Mouse (Mus musculus): Measurements from ENCODE around the gene Pkn1. TPM values are rescaled to one million over a fixed set of nuclear protein-coding genes. Genes with fewer than 3 reads are reported as not detected.

The Pkn1 gene
- polyA plus RNA-seq, 1 experiment from 2014 or later = 37.7 TPM

GRCm38 (mm10) chr8:83723447-83724083 is 24.6 kb upstream of the Pkn1 start:
- H3K27ac ChIP-seq (ENCODE audit: low read depth) = no peak overlapping the region
- H3K4me3 ChIP-seq (ENCODE audit: low read depth, low read length) = no peak overlapping the region
- H3K9me3 ChIP-seq (ENCODE audit: low read depth, low read length) = no peaks in the 10 kb centered on the region
- no peaks in the 10 kb centered on the region for H3K27me3 ChIP-seq (ENCODE audit: insufficient read depth, low read length)
- TF ChIP-seq CTCF (IDR thresholded peaks at IDR 0.05; ENCODE audit: low read depth) = no peak
- H3K4me1 ChIP-seq (ENCODE audit: insufficient read depth) = no peaks in the 10 kb centered on the region
- H3K9ac ChIP-seq = no peak overlapping the region
- peak; percentile 49 for DNase-seq
- ATAC-seq (ENCODE audit: insufficient read depth) = no peak
- peaks cover 86% of the 10 kb centered on the region for H3K36me3 ChIP-seq (ENCODE audit: insufficient read depth)
- 74% methylated on average over 11 of the region's 11 CpGs for WGBS
- no peak overlapping the region for H3K4me2 ChIP-seq

DNA sequence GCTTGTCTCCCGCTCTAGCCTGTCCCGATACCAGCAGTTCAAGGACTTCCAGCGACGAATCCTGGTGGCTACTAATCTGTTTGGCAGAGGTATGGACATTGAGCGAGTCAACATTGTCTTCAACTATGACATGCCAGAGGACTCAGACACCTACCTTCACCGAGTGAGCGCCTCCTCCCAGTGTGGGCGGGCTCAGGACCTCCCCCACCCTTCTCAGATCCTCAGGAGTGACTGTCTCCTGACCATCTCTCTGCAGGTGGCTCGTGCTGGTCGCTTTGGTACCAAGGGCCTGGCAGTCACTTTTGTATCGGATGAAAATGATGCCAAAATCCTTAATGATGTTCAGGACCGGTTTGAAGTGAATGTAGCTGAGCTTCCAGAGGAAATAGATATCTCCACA is 23.7 kb upstream of the Pkn1 start:
- ATAC-seq (ENCODE audit: insufficient read depth) = no peak
- Histone ChIP-seq H3K4me3 (ENCODE audit: low read depth, low read length) (no peak overlapping the region), H3K4me1 (ENCODE audit: insufficient read depth) (no peaks in the 10 kb centered on the region), H3K27me3 (ENCODE audit: insufficient read depth, low read length) (no peaks in the 10 kb centered on the region), H3K27ac (ENCODE audit: low read depth) (no peak overlapping the region), H3K4me2 (no peak overlapping the region), H3K36me3 (ENCODE audit: insufficient read depth) (peaks cover 79% of the 10 kb centered on the region), H3K9me3 (ENCODE audit: low read depth, low read length) (no peaks in the 10 kb centered on the region), H3K9ac (no peak overlapping the region)
- no peak for DNase-seq
- no peak for TF ChIP-seq CTCF (IDR thresholded peaks at IDR 0.05; ENCODE audit: low read depth)
- 90% methylated on average over 12 of the region's 12 CpGs for WGBS

DNA sequence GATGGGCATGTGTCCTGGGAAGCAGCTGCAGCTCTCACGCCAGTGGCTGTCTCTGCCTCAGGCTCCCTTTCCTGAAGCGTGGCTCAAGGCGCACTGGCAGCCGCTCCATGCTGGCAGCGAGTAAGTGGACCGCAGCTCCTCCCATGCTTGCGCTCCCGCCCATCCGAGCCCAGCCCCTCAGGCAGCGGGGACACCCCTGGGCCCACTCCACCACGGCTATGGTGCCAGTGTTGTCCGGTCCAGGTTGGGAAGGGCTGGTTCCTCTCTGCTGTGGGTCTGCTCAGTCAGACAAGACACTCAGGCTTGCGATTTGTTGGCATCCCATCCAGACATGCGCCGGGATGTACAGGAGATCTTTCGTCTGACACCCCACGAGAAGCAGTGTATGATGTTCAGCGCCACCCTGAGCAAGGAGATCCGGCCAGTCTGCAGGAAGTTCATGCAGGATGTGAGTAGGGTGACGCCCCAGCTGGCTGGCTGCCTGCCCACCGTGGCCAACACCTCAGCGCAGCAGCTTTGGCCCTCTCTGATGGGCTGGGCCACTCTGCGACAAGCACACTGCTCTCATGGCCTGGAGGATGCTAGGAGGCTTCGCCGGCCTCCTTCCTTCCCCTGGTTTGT is 22.5 kb upstream of the Pkn1 start:
- no peaks in the 10 kb centered on the region for H3K9me3 ChIP-seq (ENCODE audit: low read depth, low read length)
- H3K9ac ChIP-seq = no peak overlapping the region
- DNase-seq = peak; percentile 58
- peaks cover 4% of the 10 kb centered on the region for H3K4me1 ChIP-seq (ENCODE audit: insufficient read depth)
- no peak overlapping the region for H3K27ac ChIP-seq (ENCODE audit: low read depth)
- no peak for TF ChIP-seq CTCF (IDR thresholded peaks at IDR 0.05; ENCODE audit: low read depth)
- no peaks in the 10 kb centered on the region for H3K27me3 ChIP-seq (ENCODE audit: insufficient read depth, low read length)
- no peak overlapping the region for H3K4me2 ChIP-seq
- H3K36me3 ChIP-seq (ENCODE audit: insufficient read depth) = peaks cover 73% of the 10 kb centered on the region
- WGBS = 82% methylated on average over 25 of the region's 25 CpGs
- ATAC-seq (ENCODE audit: insufficient read depth) = peak; percentile 16; the same call in 1 of the 2 replicates
- no peak overlapping the region for H3K4me3 ChIP-seq (ENCODE audit: low read depth, low read length)

DNA sequence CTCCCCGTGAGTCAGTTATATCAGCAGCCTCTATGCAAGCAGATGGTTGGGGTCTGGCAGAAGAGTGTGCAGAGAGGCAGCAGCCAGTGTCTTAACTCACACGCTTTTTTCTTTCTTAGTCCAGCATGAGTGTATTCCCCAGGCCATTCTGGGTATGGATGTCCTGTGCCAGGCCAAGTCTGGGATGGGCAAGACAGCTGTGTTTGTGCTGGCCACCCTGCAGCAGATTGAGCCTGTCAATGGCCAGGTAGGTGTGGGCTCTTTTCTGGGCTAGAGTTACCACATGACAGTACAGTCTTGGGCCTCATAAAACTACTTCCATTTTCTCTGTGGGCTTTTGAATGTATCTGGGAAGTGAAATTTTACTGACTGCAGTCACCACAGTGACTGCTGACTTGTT is 20.7 kb upstream of the Pkn1 start:
- Histone ChIP-seq H3K9ac (no peak overlapping the region), H3K27ac (ENCODE audit: low read depth) (no peak overlapping the region), H3K27me3 (ENCODE audit: insufficient read depth, low read length) (no peaks in the 10 kb centered on the region), H3K36me3 (ENCODE audit: insufficient read depth) (peaks cover 56% of the 10 kb centered on the region), H3K9me3 (ENCODE audit: low read depth, low read length) (no peaks in the 10 kb centered on the region), H3K4me2 (no peak overlapping the region), H3K4me3 (ENCODE audit: low read depth, low read length) (no peak overlapping the region), H3K4me1 (ENCODE audit: insufficient read depth) (peaks cover 8% of the 10 kb centered on the region)
- DNase-seq (no peak), ATAC-seq (ENCODE audit: insufficient read depth) (no peak)
- TF ChIP-seq CTCF (IDR thresholded peaks at IDR 0.05; ENCODE audit: low read depth) = no peak
- 85% methylated on average over 2 of the region's 2 CpGs for WGBS

DNA sequence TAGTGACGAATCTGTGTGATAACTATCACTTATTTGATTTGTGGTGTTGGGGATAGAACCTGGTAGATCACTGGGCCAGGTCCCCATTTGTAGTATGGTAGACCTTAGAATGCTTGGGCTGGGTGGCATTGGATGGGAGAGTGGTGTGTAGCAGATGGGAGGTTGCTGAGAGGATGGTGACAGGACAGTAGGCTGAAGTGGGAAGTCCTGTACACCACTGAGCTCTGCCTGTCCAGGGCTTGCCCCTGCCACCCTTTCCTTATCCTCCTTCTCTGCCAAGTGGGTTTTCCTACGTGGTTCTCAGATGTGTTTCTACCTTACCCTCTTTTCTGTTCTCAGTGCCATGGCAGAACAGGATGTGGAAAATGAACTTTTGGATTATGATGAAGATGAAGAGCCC is 20.1 kb upstream of the Pkn1 start:
- no peak for ATAC-seq (ENCODE audit: insufficient read depth)
- H3K9ac ChIP-seq = no peak overlapping the region
- WGBS = 75% methylated on average over 2 of the region's 2 CpGs

DNA sequence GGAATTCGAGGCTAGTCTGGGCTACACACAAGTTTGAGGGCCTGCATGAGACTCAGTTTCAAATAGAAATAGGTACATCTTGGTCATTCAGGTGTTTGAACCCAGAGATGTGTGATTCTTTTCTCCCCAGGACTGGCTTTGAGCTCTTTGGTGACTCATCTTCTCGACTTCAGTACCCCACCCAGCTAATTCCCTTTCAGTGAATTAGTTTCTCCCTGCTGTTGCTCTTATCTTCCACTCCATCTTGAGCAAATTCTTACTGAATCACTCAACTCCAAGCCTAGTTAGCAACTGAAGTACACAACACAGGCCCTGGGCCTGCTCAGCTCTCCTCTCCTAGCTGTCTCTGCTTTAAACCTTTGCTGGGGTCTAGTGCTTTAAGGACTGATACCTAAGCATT is 17.6 kb upstream of the Pkn1 start:
- ATAC-seq (ENCODE audit: insufficient read depth) (no peak), DNase-seq (no peak)
- 46% methylated on average over 2 of the region's 2 CpGs for WGBS
- no peak for TF ChIP-seq CTCF (IDR thresholded peaks at IDR 0.05; ENCODE audit: low read depth)
- peaks cover 25% of the 10 kb centered on the region for H3K36me3 ChIP-seq (ENCODE audit: insufficient read depth)
- H3K4me1 ChIP-seq (ENCODE audit: insufficient read depth) = peaks cover 8% of the 10 kb centered on the region
- H3K27me3 ChIP-seq (ENCODE audit: insufficient read depth, low read length) = no peaks in the 10 kb centered on the region
- peak overlapping the region; percentile 74 for H3K4me3 ChIP-seq (ENCODE audit: low read depth, low read length)
- H3K9me3 ChIP-seq (ENCODE audit: low read depth, low read length) = no peaks in the 10 kb centered on the region
- H3K4me2 ChIP-seq = peak overlapping the region; percentile 58
- peak overlapping the region; percentile 82 for H3K9ac ChIP-seq
- H3K27ac ChIP-seq (ENCODE audit: low read depth) = no peak overlapping the region

More for the DNA sequence above, 20.1 kb upstream of the Pkn1 start:
- Histone ChIP-seq H3K4me3 (ENCODE audit: low read depth, low read length) (no peak overlapping the region), H3K36me3 (ENCODE audit: insufficient read depth) (peaks cover 50% of the 10 kb centered on the region), H3K4me2 (no peak overlapping the region), H3K4me1 (ENCODE audit: insufficient read depth) (peaks cover 8% of the 10 kb centered on the region), H3K27ac (ENCODE audit: low read depth) (no peak overlapping the region), H3K27me3 (ENCODE audit: insufficient read depth, low read length) (no peaks in the 10 kb centered on the region), H3K9me3 (ENCODE audit: low read depth, low read length) (no peaks in the 10 kb centered on the region)
- no peak for DNase-seq
- no peak for TF ChIP-seq CTCF (IDR thresholded peaks at IDR 0.05; ENCODE audit: low read depth)

DNA sequence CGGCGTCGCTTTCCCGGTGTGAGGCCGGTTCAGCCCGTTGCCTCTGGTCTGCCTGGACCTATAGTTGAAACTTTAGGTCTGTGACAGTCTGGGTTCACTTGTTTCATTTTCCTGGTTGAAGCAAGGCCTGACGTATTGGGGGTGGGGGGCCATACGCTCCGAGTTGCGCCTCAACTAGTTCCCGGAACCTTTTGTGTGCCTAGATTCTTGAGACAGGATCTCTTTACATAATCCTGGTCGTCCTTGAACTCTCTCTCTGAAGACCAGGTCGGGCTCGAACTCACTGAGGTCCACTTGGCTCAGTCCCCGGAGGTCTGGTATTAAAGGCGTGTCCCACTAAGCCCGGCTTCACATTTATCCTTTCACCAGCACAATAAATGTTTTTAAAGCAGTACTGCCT is 16.8 kb upstream of the Pkn1 start:
- 1% methylated on average over 17 of the region's 17 CpGs for WGBS
- Histone ChIP-seq H3K9ac (peak overlapping the region; percentile 82), H3K27me3 (ENCODE audit: insufficient read depth, low read length) (no peaks in the 10 kb centered on the region), H3K4me3 (ENCODE audit: low read depth, low read length) (peak overlapping the region; percentile 74), H3K27ac (ENCODE audit: low read depth) (peak overlapping the region; percentile 92), H3K36me3 (ENCODE audit: insufficient read depth) (peaks cover 17% of the 10 kb centered on the region), H3K4me1 (ENCODE audit: insufficient read depth) (peaks cover 8% of the 10 kb centered on the region), H3K4me2 (peak overlapping the region; percentile 58), H3K9me3 (ENCODE audit: low read depth, low read length) (no peaks in the 10 kb centered on the region)
- TF ChIP-seq CTCF (IDR thresholded peaks at IDR 0.05; ENCODE audit: low read depth) = no peak
- DNase-seq (no peak), ATAC-seq (ENCODE audit: insufficient read depth) (no peak)
